Comparison of ENCODE assay signal across 8 mouse cellular contexts in genomic region chr12:65259139-65260111, GRCm38 (mm10). TPM values are rescaled to one million over a fixed set of nuclear protein-coding genes. Genes with fewer than 3 reads are reported as not detected.
A peak's percentile ranks its signal among the peaks of the same experiment; 100 is the strongest.
DNase-seq lines count a peak whose midpoint lies in the region; ATAC-seq and TF ChIP-seq lines count a peak whose summit lies in the region.

No protein-coding gene starts in this region.

- no peak overlapping the region for H3K27ac ChIP-seq in hindbrain, embryonic 10.5 days
- no peak overlapping the region for H3K27ac ChIP-seq in midbrain, embryonic 12.5 days (replicated peaks)

- H3K36me3 ChIP-seq in hindbrain, embryonic 10.5 days, result no peaks in the 10 kb centered on the region
- H3K36me3 ChIP-seq in midbrain, embryonic 12.5 days, result no peaks in the 10 kb centered on the region

- peak; percentile 12 for DNase-seq in layer of hippocampus, adult 11-12 months (ENCODE audit: low spot score)
- DNase-seq in layer of hippocampus, postnatal 14 days (ENCODE audit: low spot score in 2 of 2), result no peak
- DNase-seq in brain, embryonic 14.5 days (ENCODE audit: low read depth), result peak; percentile 57
- no peak for DNase-seq in hindbrain, embryonic 10.5 days (ENCODE audit: low spot score)
- DNase-seq in adrenal gland, postnatal 14 days, result no peak
- DNase-seq in kidney, postnatal 10 days, result no peak

- H3K4me1 ChIP-seq in hindbrain, embryonic 10.5 days (replicated peaks), result 0 out of 2 replicates have a peak, but pooled peaks cover 9% of the 10 kb centered on the region
- H3K4me1 ChIP-seq in midbrain, embryonic 12.5 days, result peaks cover 13% of the 10 kb centered on the region; the same call in 1 of the 2 replicates

- no peak for TF ChIP-seq POLR2A in brain, embryonic 14.5 days (IDR thresholded peaks at IDR 0.05; ENCODE audit: borderline replicate concordance, extremely low read depth, insufficient read depth, insufficient read length, poor library complexity, severe bottlenecking)

- H3K27me3 ChIP-seq in hindbrain, embryonic 10.5 days (ENCODE audit: insufficient read depth, poor library complexity, severe bottlenecking), result no peaks in the 10 kb centered on the region
- H3K27me3 ChIP-seq in midbrain, embryonic 12.5 days, result no peaks in the 10 kb centered on the region

- WGBS in hindbrain, embryonic 10.5 days, result 77% methylated on average over 13 of the region's 13 CpGs
- WGBS in midbrain, embryonic 12.5 days, result 66% methylated on average over 13 of the region's 13 CpGs

- no peaks in the 10 kb centered on the region for H3K9me3 ChIP-seq in hindbrain, embryonic 10.5 days
- no peaks in the 10 kb centered on the region for H3K9me3 ChIP-seq in midbrain, embryonic 12.5 days

- peak overlapping the region; percentile 29; the same call in 1 of the 2 replicates for H3K4me3 ChIP-seq in hindbrain, embryonic 10.5 days
- peak overlapping the region; percentile 12; the same call in 1 of the 2 replicates for H3K4me3 ChIP-seq in midbrain, embryonic 12.5 days

- peak; percentile 62; the same call in 1 of the 2 replicates for ATAC-seq in midbrain, embryonic 12.5 days (ENCODE audit: low FRiP score, low read depth)
- ATAC-seq in megakaryocyte-erythroid progenitor cell, adult 5-6 weeks (replicated peaks; ENCODE audit: low FRiP score, low TSS enrichment, poor library complexity, severe bottlenecking), result no peak

- peak overlapping the region; percentile 38 for H3K4me2 ChIP-seq in midbrain, embryonic 12.5 days (replicated peaks)

- no peak for TF ChIP-seq CTCF in brain, embryonic 14.5 days (IDR thresholded peaks at IDR 0.05; ENCODE audit: borderline replicate concordance, extremely low read depth, insufficient read depth, insufficient read length)

- H3K9ac ChIP-seq in midbrain, embryonic 12.5 days (replicated peaks), result no peak overlapping the region

RNA-seq across cellular contexts. Expression of gene Wdr20rt, which starts 34.1 kb away (rescaled TPM):
- total RNA-seq in layer of hippocampus, postnatal 14 days (2021), result not detected
- polyA plus RNA-seq in brain, embryonic 14.5 days (2012; rRNA removed), result not detected in 2 replicates
- not detected in 2 replicates for polyA plus RNA-seq in hindbrain, embryonic 10.5 days (2016; fragmentation: Nextera tagmentation; extraction: Ambion mirVana)
- not detected in 2 replicates for polyA plus RNA-seq in midbrain, embryonic 12.5 days (2016; fragmentation: Nextera tagmentation; extraction: Ambion mirVana)
- not detected in 2 replicates for total RNA-seq in adrenal gland, postnatal 14 days (2021)
- total RNA-seq in megakaryocyte-erythroid progenitor cell, adult 5-6 weeks (2014; fragmentation: Nextera tagmentation), result not detected in 2 replicates
- total RNA-seq in megakaryocyte-erythroid progenitor cell, adult 5-6 weeks (2017), result not detected in 2 replicates

Comparison
In these comparisons a context has a peak if more than half of its experiments do, and no peak if none do; other contexts are left out.
1. DNase-seq: peak in layer of hippocampus, adult 11-12 months (single experiment) and brain, embryonic 14.5 days (single experiment); none in layer of hippocampus, postnatal 14 days (0 of 2), hindbrain, embryonic 10.5 days (single experiment), adrenal gland, postnatal 14 days (single experiment) and kidney, postnatal 10 days (single experiment).